Mouse (Mus musculus) embryonic facial prominence, embryonic 12.5 days (tissue): ENCODE results near the gene Zfp526. TPM values are rescaled to one million over a fixed set of nuclear protein-coding genes. Genes with fewer than 3 reads are reported as not detected.
A peak's percentile ranks its signal among the peaks of the same experiment; 100 is the strongest.
"Not testable (repeated sequence)": the region's sequence is repeated elsewhere in the genome, so short reads cannot be mapped to it uniquely, and the experiment has no call there.

ENCODE experiments used
- ATAC-seq: fragments of 200-750 bp; cut with Nextera tagmentation; 2 replicates; pipeline ENCODE4 v1.8.0; 2017; ENCODE audit not compliant: insufficient number of reproducible peaks, insufficient read depth, low FRiP score, low TSS enrichment
- H3K27ac ChIP-seq: fragments of 300-500 bp; sonication (generic); 2 replicates; pipeline ENCODE4 v1.5.1; 2016; ENCODE audit warnings: mild to moderate bottlenecking
- H3K27me3 ChIP-seq: fragments of 300-500 bp; sonication (generic); 2 replicates; pipeline ENCODE4 v1.6.1; 2016; ENCODE audit warnings: mild to moderate bottlenecking, moderate library complexity
- H3K36me3 ChIP-seq: fragments of 300-500 bp; sonication (generic); 2 replicates; pipeline ENCODE4 v1.6.1; 2016; ENCODE audit warnings: mild to moderate bottlenecking
- H3K4me1 ChIP-seq: fragments of 300-500 bp; sonication (generic); 2 replicates; pipeline ENCODE4 v1.6.1; 2016
- H3K4me2 ChIP-seq: fragments of 300-500 bp; sonication (generic); replicated peaks from 2 replicates; pipeline ENCODE4 v1.6.1; 2016; ENCODE audit warnings: mild to moderate bottlenecking, moderate library complexity
- H3K4me3 ChIP-seq: fragments of 300-500 bp; sonication (generic); 2 replicates; pipeline ENCODE4 v1.5.1; 2016; ENCODE audit warnings: mild to moderate bottlenecking
- H3K9ac ChIP-seq: fragments of 300-500 bp; sonication (generic); 2 replicates; pipeline ENCODE4 v1.6.1; 2016; ENCODE audit warnings: mild to moderate bottlenecking, moderate library complexity
- H3K9me3 ChIP-seq: fragments of 300-500 bp; sonication (generic); 2 replicates; pipeline ENCODE4 v1.6.1; 2016; ENCODE audit warnings: mild to moderate bottlenecking, moderate library complexity
- WGBS: fragments of 180-500 bp; shearing (Covaris S2); methylation state at CpG from one replicate; pipeline ENCODE4 v1.1.7; 2016; 5-methylcytosine and 5-hydroxymethylcytosine counted together
- polyA plus RNA-seq: library from polyadenylated mRNA; unstranded; fragments of >200 nt; fragmentation: Nextera tagmentation; extraction: Ambion mirVana; gene quantifications from 2 replicates; pipeline ENCODE4 v1.2.1, GENCODE M21; 2016

The Zfp526 gene
- polyA plus RNA-seq, 1 experiment from 2014 or later, result 3.0 TPM

- H3K4me2 ChIP-seq, result no peak overlapping the region
Measured at GRCm38 (mm10) chr7:25263968-25264870, 43.0 kb downstream of the Zfp526 start.

GRCm38 (mm10) chr7:25265743-25266142 is 44.5 kb downstream of the Zfp526 start:
- H3K9ac ChIP-seq, H3K9me3 ChIP-seq, H3K4me2 ChIP-seq, ATAC-seq, H3K27ac ChIP-seq, H3K36me3 ChIP-seq, H3K27me3 ChIP-seq, H3K4me3 ChIP-seq: not testable (repeated sequence)
- 86% methylated on average over 5 of the region's 5 CpGs for WGBS
- peaks cover 25% of the 10 kb centered on the region for H3K4me1 ChIP-seq

More at GRCm38 (mm10) chr7:25263968-25264870, 43.0 kb downstream of the Zfp526 start:
- Histone ChIP-seq H3K4me3 (no peak overlapping the region), H3K27ac (no peak overlapping the region), H3K4me1 (peaks cover 13% of the 10 kb centered on the region; the same call in 1 of the 2 replicates), H3K36me3 (no peaks in the 10 kb centered on the region), H3K9me3 (no peaks in the 10 kb centered on the region), H3K27me3 (no peaks in the 10 kb centered on the region), H3K9ac (no peak overlapping the region)
- 23% methylated on average over 17 of the region's 17 CpGs for WGBS
- no peak for ATAC-seq

- Histone ChIP-seq H3K4me2 (peak overlapping the region; percentile 48), H3K4me3 (no peak overlapping the region), H3K9ac (no peak overlapping the region), H3K27me3 (no peaks in the 10 kb centered on the region), H3K27ac (no peak overlapping the region), H3K9me3 (no peaks in the 10 kb centered on the region), H3K36me3 (peaks cover 5% of the 10 kb centered on the region), H3K4me1 (peaks cover 25% of the 10 kb centered on the region)
- WGBS, result 86% methylated on average over 8 of the region's 8 CpGs
- ATAC-seq, result no peak
Measured at GRCm38 (mm10) chr7:25266180-25266962, 45.1 kb downstream of the Zfp526 start.

- Histone ChIP-seq H3K9me3 (no peaks in the 10 kb centered on the region), H3K4me3 (peak within 1 kb of the TSS; percentile 87), H3K27me3 (no peaks in the 10 kb centered on the region)
Measured at GRCm38 (mm10) chr7:25267301-25267750, 46.1 kb downstream of the Zfp526 start, which contains the start of gene Cic. Gene Cic, plus strand, starts transcription at chr7:25267704.

GRCm38 (mm10) chr7:25267751-25268463 is 46.7 kb downstream of the Zfp526 start:
- Histone ChIP-seq H3K9ac (peak overlapping the region; percentile 81), H3K27me3 (no peaks in the 10 kb centered on the region), H3K4me1 (peaks cover 25% of the 10 kb centered on the region), H3K36me3 (peaks cover 21% of the 10 kb centered on the region), H3K4me2 (peak overlapping the region; percentile 84), H3K4me3 (peak overlapping the region; percentile 87), H3K27ac (peak overlapping the region; percentile 85), H3K9me3 (no peaks in the 10 kb centered on the region)
- peak; percentile 96 for ATAC-seq
- WGBS, result under 1% methylated on average over 33 of the region's 33 CpGs

More at GRCm38 (mm10) chr7:25267301-25267750, 46.1 kb downstream of the Zfp526 start, which contains the start of gene Cic:
- Histone ChIP-seq H3K4me2 (peak within 1 kb of the TSS; percentile 84), H3K36me3 (peaks cover 15% of the 10 kb centered on the region), H3K9ac (peak within 1 kb of the TSS; percentile 81), H3K27ac (peak within 1 kb of the TSS; percentile 85), H3K4me1 (peaks cover 25% of the 10 kb centered on the region)
- under 1% methylated on average over 29 of the region's 29 CpGs for WGBS
- ATAC-seq, result peak; percentile 74

GRCm38 (mm10) chr7:25268588-25268987 is 47.4 kb downstream of the Zfp526 start:
- ATAC-seq, result no peak
- Histone ChIP-seq H3K9me3 (no peaks in the 10 kb centered on the region), H3K27ac (peak overlapping the region; percentile 75; the same call in 1 of the 2 replicates), H3K4me1 (peaks cover 25% of the 10 kb centered on the region), H3K4me3 (peak overlapping the region; percentile 87), H3K4me2 (peak overlapping the region; percentile 84), H3K9ac (peak overlapping the region; percentile 81), H3K27me3 (no peaks in the 10 kb centered on the region), H3K36me3 (peaks cover 28% of the 10 kb centered on the region)
- whole genome bisulfite sequencing, result 5% methylated on average over 7 of the region's 7 CpGs

DNA sequence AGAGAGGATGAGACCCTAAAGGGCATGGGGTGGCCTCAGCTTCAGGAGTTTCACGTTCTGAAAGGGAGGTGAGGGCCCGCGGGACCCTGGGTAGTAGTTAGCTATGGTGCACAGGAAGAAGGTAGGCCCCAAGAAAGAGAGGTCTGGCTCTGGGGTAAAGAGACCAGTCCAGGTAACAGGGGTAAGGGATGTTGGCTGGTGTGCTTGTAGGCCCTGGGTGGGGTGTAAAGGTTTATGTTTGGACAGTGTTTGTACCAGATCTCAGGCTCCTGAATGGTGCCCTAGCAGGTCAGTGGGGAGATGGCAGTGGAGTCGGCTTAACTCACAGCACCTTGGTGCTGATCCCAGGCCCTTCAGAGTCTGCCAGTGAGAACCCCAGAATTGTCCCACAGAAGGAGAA is 47.8 kb downstream of the Zfp526 start:
- peak overlapping the region; percentile 87 for H3K4me3 ChIP-seq
- no peak overlapping the region for H3K27ac ChIP-seq
- 59% methylated on average over 4 of the region's 4 CpGs for WGBS
- no peaks in the 10 kb centered on the region for H3K27me3 ChIP-seq
- no peaks in the 10 kb centered on the region for H3K9me3 ChIP-seq
- H3K36me3 ChIP-seq, result peaks cover 32% of the 10 kb centered on the region
- H3K4me2 ChIP-seq, result peak overlapping the region; percentile 84
- no peak for ATAC-seq
- H3K9ac ChIP-seq, result peak overlapping the region; percentile 81
- H3K4me1 ChIP-seq, result peaks cover 23% of the 10 kb centered on the region

DNA sequence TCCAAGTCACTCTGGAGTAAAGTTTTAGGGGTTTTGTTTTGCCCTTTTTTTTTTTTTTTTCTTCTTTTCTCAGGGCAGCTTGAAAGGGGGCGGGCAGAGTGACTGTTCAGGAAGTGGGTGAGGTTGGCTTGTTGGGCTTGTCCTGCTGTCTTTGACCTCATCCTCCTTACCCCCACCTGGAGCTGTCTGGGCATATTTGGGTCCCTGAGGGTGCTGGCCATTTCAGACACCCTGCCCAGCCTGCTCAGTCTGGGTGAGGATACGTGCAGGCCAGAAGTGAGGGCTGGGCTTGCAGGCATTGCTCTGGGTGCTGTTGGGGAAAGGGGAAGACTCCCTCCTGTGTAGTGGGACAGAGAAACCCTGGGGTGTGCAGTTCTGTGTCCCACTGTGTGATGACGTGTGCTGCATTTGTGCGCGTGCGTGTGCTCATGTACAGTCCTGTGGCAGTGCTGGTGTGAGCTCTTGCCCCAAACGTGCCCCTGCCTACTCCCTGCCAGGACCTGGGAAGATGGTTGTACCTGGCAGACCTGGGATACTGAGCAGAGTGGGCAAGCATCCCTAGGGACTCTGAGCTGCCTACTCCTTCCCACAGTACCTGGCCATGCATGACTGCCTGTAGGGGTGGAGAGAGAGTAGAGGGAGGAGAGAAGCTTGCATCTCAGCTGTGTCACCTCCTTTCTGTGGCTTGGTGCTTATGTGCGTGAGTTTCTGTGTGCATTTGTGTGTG is 48.5 kb downstream of the Zfp526 start:
- H3K36me3 ChIP-seq, result peaks cover 36% of the 10 kb centered on the region
- peak overlapping the region; percentile 33; the same call in 1 of the 2 replicates for H3K9ac ChIP-seq
- H3K9me3 ChIP-seq, result no peaks in the 10 kb centered on the region
- H3K4me1 ChIP-seq, result peaks cover 20% of the 10 kb centered on the region
- H3K27ac ChIP-seq, result 0 out of 2 replicates have a peak overlapping the region, but pooled peaks have one; percentile 12
- H3K27me3 ChIP-seq, result no peaks in the 10 kb centered on the region
- peak overlapping the region; percentile 87 for H3K4me3 ChIP-seq
- 84% methylated on average over 8 of the region's 8 CpGs for WGBS
- H3K4me2 ChIP-seq, result peak overlapping the region; percentile 84
- no peak for ATAC-seq

DNA sequence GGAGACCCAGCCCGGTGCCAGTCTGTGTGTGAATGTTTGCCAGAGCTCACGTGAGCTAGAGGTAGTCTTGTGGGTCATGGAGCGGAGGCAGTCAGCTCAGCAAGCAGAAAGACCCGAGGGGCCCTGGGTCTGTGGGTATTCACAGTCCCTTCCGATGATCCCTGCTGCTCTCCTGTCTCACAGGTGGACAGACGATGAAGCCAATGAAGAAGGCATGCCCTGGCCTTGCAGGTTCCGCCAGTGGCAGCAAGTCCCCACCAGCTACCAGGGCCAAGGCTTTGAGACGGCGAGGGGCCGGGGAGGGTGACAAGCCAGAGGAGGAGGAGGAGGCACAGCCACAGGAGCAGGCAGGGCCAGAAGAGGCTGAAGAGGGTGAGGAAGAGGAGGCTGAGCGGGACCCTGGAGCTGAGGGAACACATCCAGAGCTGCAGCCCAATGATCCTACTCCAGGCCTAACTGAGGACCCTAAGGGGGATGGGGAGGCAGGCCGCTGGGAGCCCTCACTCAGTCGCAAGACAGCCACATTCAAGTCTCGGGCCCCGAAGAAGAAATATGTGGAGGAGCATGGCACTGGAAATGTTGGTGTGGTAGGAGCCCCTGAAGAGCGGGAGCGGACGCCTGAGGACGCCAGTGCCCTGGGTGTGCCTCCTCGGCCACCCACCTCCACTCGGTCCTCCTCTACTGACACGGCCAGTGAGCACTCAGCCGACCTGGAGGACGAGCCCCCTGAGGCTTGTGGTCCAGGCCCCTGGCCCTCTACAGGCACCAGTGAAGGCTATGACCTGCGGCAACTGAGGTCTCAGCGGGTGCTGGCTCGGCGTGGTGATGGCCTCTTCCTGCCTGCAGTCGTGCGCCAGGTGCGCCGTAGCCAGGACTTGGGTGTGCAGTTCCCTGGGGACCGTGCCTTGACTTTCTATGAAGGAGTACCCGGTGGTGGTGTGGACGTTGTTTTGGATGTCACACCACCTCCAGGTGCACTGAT is 49.7 kb downstream of the Zfp526 start:
- WGBS, result 90% methylated on average over 35 of the region's 35 CpGs
- no peak overlapping the region for H3K27ac ChIP-seq
- H3K4me1 ChIP-seq, result peaks cover 27% of the 10 kb centered on the region

More for the DNA sequence above, 49.7 kb downstream of the Zfp526 start:
- Histone ChIP-seq H3K27me3 (no peaks in the 10 kb centered on the region), H3K4me3 (no peak overlapping the region), H3K4me2 (no peak overlapping the region), H3K9me3 (no peaks in the 10 kb centered on the region), H3K36me3 (peaks cover 37% of the 10 kb centered on the region), H3K9ac (no peak overlapping the region)
- ATAC-seq, result no peak
